Mouse (Mus musculus): ENCODE measurements at regions not wholly inside any gene's neighbourhood (a gene's known extent, or its start where the extent isn't known, plus 50 kb on each side); places are given as distances from the start of the nearest gene placed in this dataset.

DNA sequence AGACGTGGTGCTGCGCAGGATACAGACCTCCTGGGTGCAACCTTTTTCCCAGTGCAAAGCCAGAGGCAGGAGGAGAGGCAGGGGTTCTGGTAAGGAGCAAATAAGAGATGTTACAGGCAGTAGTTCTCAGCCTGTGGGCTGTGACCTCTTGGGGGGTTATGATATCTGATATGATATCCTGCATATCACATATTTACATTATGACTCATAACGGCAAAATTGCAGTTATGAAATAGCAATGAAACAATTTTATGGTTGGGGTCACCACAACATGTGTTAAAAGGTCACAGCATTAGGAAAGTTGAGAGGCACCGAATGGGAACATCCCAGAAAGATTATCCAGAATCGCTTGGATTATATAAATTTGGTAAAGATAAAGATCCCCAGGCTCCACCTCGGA is 502.8 kb upstream of the Adam5 start:
- TF ChIP-seq CTCF (IDR thresholded peaks at IDR 0.05; ENCODE audit: low read depth) (no peak), EP300 (IDR thresholded peaks at IDR 0.05; ENCODE audit: low read depth) (no peak)
